Mouse (Mus musculus): Measurements from ENCODE around the gene Stx11. TPM values are rescaled to one million over a fixed set of nuclear protein-coding genes. Genes with fewer than 3 reads are reported as not detected.

Stx11 gene
- polyA plus RNA-seq (2017; shearing (Covaris generic)): 10 to 100 TPM; 24.6 to 56.9 TPM

GRCm38 (mm10) chr10:12964151-12965075, at the start of gene Stx11:
Gene Stx11, minus strand, starts transcription at chr10:12964298.

GRCm38 (mm10) chr10:13005043-13005442, 40.9 kb upstream of the Stx11 start, which contains the start of gene Sf3b5:
Gene Sf3b5, plus strand, starts transcription at chr10:13005343.

Other genes with a start within 250 kb of the Stx11 start
- gene Utrn, start 94.9 kb downstream of the Stx11 start, polyA plus RNA-seq (2017; shearing (Covaris generic)): 100 to 1,000 TPM; 206 to 245 TPM
- 10 to 100 TPM; 30.6 to 31.0 TPM for gene Sf3b5, start 41.0 kb upstream of the Stx11 start, polyA plus RNA-seq (2017; shearing (Covaris generic))
- 1 to 10 TPM; 3.2 to 4.0 TPM for gene Plagl1, start 96.2 kb upstream of the Stx11 start, polyA plus RNA-seq (2017; shearing (Covaris generic))
- gene Zc2hc1b, start 213.7 kb upstream of the Stx11 start, polyA plus RNA-seq (2017; shearing (Covaris generic)): not detected
- gene Ltv1, start 228.9 kb upstream of the Stx11 start, polyA plus RNA-seq (2017; shearing (Covaris generic)): 10 to 100 TPM; 37.6 to 63.3 TPM

Data from activated CD4-positive, CD25-positive, alpha-beta regulatory T cell (primary cell).